Mouse (Mus musculus): Measurements from ENCODE around the gene Gm20715.
"Not testable (repeated sequence)": the region's sequence is repeated elsewhere in the genome, so short reads cannot be mapped to it uniquely, and the experiment has no call there.

Gm20715 gene

GRCm38 (mm10) chr7:6429381-6429780 lies 19.3 kb downstream of the Gm20715 start:
- no peak for DNase-seq (ENCODE audit: low read depth, low spot score)

GRCm38 (mm10) chr7:6430342-6430741 lies 20.3 kb downstream of the Gm20715 start:
- no peak for DNase-seq (ENCODE audit: low read depth, low spot score)

GRCm38 (mm10) chr7:6438388-6438787 lies 28.3 kb downstream of the Gm20715 start, which contains the start of gene Olfr1344:
Gene Olfr1344, plus strand, starts transcription at chr7:6438688.
- no peak for DNase-seq (ENCODE audit: low read depth, low spot score)

- no peak for DNase-seq (ENCODE audit: low read depth, low spot score)
Measured at GRCm38 (mm10) chr7:6441173-6441572, 31.1 kb downstream of the Gm20715 start.

- DNase-seq (ENCODE audit: low read depth, low spot score): no peak
Measured at GRCm38 (mm10) chr7:6447771-6448170, 37.7 kb downstream of the Gm20715 start.

- no peak for DNase-seq (ENCODE audit: low read depth, low spot score)
Measured at GRCm38 (mm10) chr7:6455868-6456267, 45.8 kb downstream of the Gm20715 start, which contains the start of gene Olfr1336. Gene Olfr1336, plus strand, starts transcription at chr7:6456168.

GRCm38 (mm10) chr7:6456399-6456798 lies 46.3 kb downstream of the Gm20715 start:
- DNase-seq (ENCODE audit: low read depth, low spot score): no peak

GRCm38 (mm10) chr7:6466951-6467350 lies 56.9 kb downstream of the Gm20715 start, which contains the start of gene Olfr1346:
Gene Olfr1346, plus strand, starts transcription at chr7:6467101.
- DNase-seq (ENCODE audit: low read depth, low spot score): no peak

GRCm38 (mm10) chr7:6477633-6478032 lies 67.6 kb downstream of the Gm20715 start:
- DNase-seq (ENCODE audit: low read depth, low spot score): not testable (repeated sequence)

GRCm38 (mm10) chr7:6486841-6487240 lies 76.8 kb downstream of the Gm20715 start, which contains the start of gene Olfr5:
Gene Olfr5, minus strand, starts transcription at chr7:6486941.
- DNase-seq (ENCODE audit: low read depth, low spot score): no peak

All from embryo, embryonic 11.5 days (tissue).